Mouse (Mus musculus): ENCODE measurements at regions not wholly inside any gene's neighbourhood (a gene's known extent, or its start where the extent isn't known, plus 50 kb on each side); places are given as distances from the start of the nearest gene placed in this dataset.

DNA sequence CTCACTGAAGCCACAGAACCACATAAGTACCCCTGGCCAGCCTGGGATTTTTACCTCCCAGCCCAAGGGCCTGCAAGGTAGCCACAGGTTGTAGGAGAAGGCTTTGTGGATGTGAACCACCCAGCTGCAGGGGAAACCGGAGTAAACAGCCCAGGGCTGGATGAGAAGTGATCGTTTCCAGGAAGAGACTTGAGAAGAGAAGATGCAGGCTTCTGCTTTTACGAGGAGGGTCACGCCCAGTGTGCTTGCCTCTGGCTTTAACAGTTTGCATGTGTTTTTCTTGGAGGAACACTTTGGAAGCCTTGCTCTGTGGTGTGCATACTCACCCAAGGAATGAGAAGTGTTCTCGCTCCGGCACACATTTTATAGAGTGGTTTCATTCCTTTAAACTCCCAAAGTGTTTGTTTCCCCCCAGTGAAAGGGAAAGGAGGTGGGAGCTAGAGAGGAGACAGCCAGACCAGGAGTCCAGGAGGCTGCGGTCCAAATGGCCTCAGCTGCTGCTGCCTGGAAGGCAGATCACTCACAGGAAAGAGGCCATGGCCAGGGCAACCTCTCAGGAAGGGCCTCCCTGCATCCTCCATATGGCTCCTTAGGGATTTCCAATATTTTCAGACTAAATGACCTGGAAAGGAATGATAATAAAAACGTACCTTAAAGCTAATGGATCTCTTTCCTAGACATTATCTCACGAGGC, 94.1 kb downstream of the Tent5c start:
- Histone ChIP-seq H3K27me3 (ENCODE audit: control insufficient read depth in 1 of 2, insufficient read depth in 2 of 2, low read length in 2 of 2) (peaks cover 0 to 1% of the 10 kb centered on the region in 2 experiments; a peak in 3 of 4 replicates), H3K9ac (ENCODE audit: control insufficient read depth, low read depth, low read length, poor library complexity, severe bottlenecking) (no peak overlapping the region), H3K9me3 (replicated peaks; ENCODE audit: insufficient read depth, low read length) (no peaks in the 10 kb centered on the region), H3K4me3 (ENCODE audit: control insufficient read depth in 1 of 2, insufficient read depth in 1 of 2, low read depth in 2 of 2, low read length in 2 of 2) (no peak overlapping the region), H3K36me3 (ENCODE audit: control insufficient read depth in 1 of 2, insufficient read depth in 2 of 2, low read length in 2 of 2) (no peaks in the 10 kb centered on the region), H3K4me1 (ENCODE audit: control insufficient read depth in 1 of 2, insufficient read depth in 2 of 2, low read length in 2 of 2) (no peaks in the 10 kb centered on the region), H3K79me2 (ENCODE audit: control insufficient read depth, insufficient read depth, low read length, poor library complexity) (no peaks in the 10 kb centered on the region), H3K27ac (ENCODE audit: control insufficient read depth, low read depth, low read length) (no peak overlapping the region)
- no peak for DNase-seq (ENCODE audit: low read depth, low spot score)
- TF ChIP-seq SIN3A (IDR thresholded peaks at IDR 0.05; ENCODE audit: low read length) (no peak), ELF1 (IDR thresholded peaks at IDR 0.05; ENCODE audit: low read depth, low read length) (no peak), ZMIZ1 (IDR thresholded peaks at IDR 0.05; ENCODE audit: low read depth, low read length) (no peak), MAZ (IDR thresholded peaks at IDR 0.05; ENCODE audit: low read depth, low read length) (no peak), UBTF (IDR thresholded peaks at IDR 0.05; ENCODE audit: borderline replicate concordance, insufficient read depth, low read depth, low read length) (no peak), MEF2A (IDR thresholded peaks at IDR 0.05; ENCODE audit: extremely low read depth, insufficient replicate concordance, low read depth, low read length, poor library complexity, severe bottlenecking) (no peak), CHD2 (IDR thresholded peaks at IDR 0.05; ENCODE audit: low read length) (no peak)

DNA sequence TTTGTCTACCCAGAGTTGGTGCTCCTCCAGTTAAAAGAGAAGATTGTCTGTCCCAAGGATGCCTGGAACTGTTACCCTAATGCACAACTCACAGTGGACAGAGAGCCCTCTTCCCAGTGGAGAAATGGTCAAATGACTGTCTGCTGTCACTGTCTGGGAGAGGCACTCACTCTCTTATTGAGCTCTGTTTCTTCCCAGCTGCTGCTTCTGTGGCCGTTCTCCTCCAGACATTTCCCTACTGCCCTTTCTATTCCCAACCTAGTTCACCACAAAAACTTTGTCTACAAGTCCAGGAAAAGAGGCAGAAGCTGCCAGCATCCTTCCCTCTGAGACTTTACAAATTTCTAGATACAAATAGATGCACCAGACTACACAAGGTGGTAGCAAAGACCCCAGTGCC, 95.2 kb downstream of the Tent5c start:
- Histone ChIP-seq H3K27me3 (ENCODE audit: control insufficient read depth in 1 of 2, insufficient read depth in 2 of 2, low read length in 2 of 2) (peaks cover 0 to 1% of the 10 kb centered on the region in 2 experiments; a peak in 3 of 4 replicates), H3K9ac (ENCODE audit: control insufficient read depth, low read depth, low read length, poor library complexity, severe bottlenecking) (no peak overlapping the region), H3K36me3 (ENCODE audit: control insufficient read depth in 1 of 2, insufficient read depth in 2 of 2, low read length in 2 of 2) (no peaks in the 10 kb centered on the region), H3K27ac (ENCODE audit: control insufficient read depth, low read depth, low read length) (no peak overlapping the region), H3K4me3 (ENCODE audit: control insufficient read depth in 1 of 2, insufficient read depth in 1 of 2, low read depth in 2 of 2, low read length in 2 of 2) (no peak overlapping the region), H3K79me2 (ENCODE audit: control insufficient read depth, insufficient read depth, low read length, poor library complexity) (no peaks in the 10 kb centered on the region), H3K9me3 (replicated peaks; ENCODE audit: insufficient read depth, low read length) (no peaks in the 10 kb centered on the region), H3K4me1 (ENCODE audit: control insufficient read depth in 1 of 2, insufficient read depth in 2 of 2, low read length in 2 of 2) (no peaks in the 10 kb centered on the region)
- no peak for DNase-seq (ENCODE audit: low read depth, low spot score)
- no peak for TF ChIP-seq TAL1 (IDR thresholded peaks at IDR 0.05; ENCODE audit: low read length)
- TF ChIP-seq E2F4 (IDR thresholded peaks at IDR 0.05; ENCODE audit: borderline replicate concordance, low read depth, low read length), result no peak
- no peak for TF ChIP-seq NRF1 (IDR thresholded peaks at IDR 0.05; ENCODE audit: insufficient read depth, low read depth, low read length, poor library complexity, severe bottlenecking)
- no peak for TF ChIP-seq NELFE (IDR thresholded peaks at IDR 0.05; ENCODE audit: low read depth, low read length)
- no peak for TF ChIP-seq SMC3 (IDR thresholded peaks at IDR 0.05; ENCODE audit: low read depth, low read length)
- no peak for TF ChIP-seq MAZ (IDR thresholded peaks at IDR 0.05; ENCODE audit: low read depth, low read length)
- no peak for TF ChIP-seq UBTF (IDR thresholded peaks at IDR 0.05; ENCODE audit: borderline replicate concordance, insufficient read depth, low read depth, low read length)
- no peak for TF ChIP-seq MYC (IDR thresholded peaks at IDR 0.05; ENCODE audit: low read depth, low read length)
- TF ChIP-seq EP300 (IDR thresholded peaks at IDR 0.05; ENCODE audit: low read depth in 1 of 2, low read length in 2 of 2), result no peak
- no peak for TF ChIP-seq POLR2A (IDR thresholded peaks at IDR 0.05; ENCODE audit: control insufficient read depth in 1 of 2, insufficient read depth in 1 of 2, low read depth in 1 of 2, low read length in 2 of 2, poor library complexity in 1 of 2)
- TF ChIP-seq CTCF (IDR thresholded peaks at IDR 0.05 in 2 of 3, conservative IDR thresholded peaks at IDR 0.05 in 1 of 3; ENCODE audit: control insufficient read depth in 1 of 3, insufficient read depth in 1 of 3, low read depth in 2 of 3, low read length in 3 of 3, poor library complexity in 1 of 3, severe bottlenecking in 1 of 3), result no peak
- TF ChIP-seq MXI1 (IDR thresholded peaks at IDR 0.05; ENCODE audit: low read depth, low read length), result no peak
- TF ChIP-seq POLR2AphosphoS2 (IDR thresholded peaks at IDR 0.05; ENCODE audit: low read length), result no peak
- TF ChIP-seq GABPA (IDR thresholded peaks at IDR 0.05; ENCODE audit: low read depth, low read length), result no peak
- TF ChIP-seq CHD1 (IDR thresholded peaks at IDR 0.05; ENCODE audit: low read depth, low read length), result no peak
- TF ChIP-seq CHD2 (IDR thresholded peaks at IDR 0.05; ENCODE audit: low read length), result no peak

All from MEL (cell line).